Mouse (Mus musculus): Measurements from ENCODE around the gene Pbxip1.
"Not testable (repeated sequence)": the region's sequence is repeated elsewhere in the genome, so short reads cannot be mapped to it uniquely, and the experiment has no call there.

Gene Pbxip1

GRCm38 (mm10) chr3:89409701-89410100 lies 26.8 kb upstream of the Pbxip1 start:
- DNase-seq (ENCODE audit: low spot score in 2 of 2), result no peak

GRCm38 (mm10) chr3:89410864-89411263 lies 25.6 kb upstream of the Pbxip1 start:
- DNase-seq (ENCODE audit: low spot score in 2 of 2), result no peak

- DNase-seq (ENCODE audit: low spot score in 2 of 2), result peak; percentile 99 to 100
Observed at GRCm38 (mm10) chr3:89411490-89412393, 24.8 kb upstream of the Pbxip1 start, which contains the start of gene Flad1. TSS of gene Flad1 (minus strand) at chr3:89411870.

- DNase-seq (ENCODE audit: low spot score in 2 of 2), result no peak
Observed at GRCm38 (mm10) chr3:89416158-89416557, 20.3 kb upstream of the Pbxip1 start.

- DNase-seq (ENCODE audit: low spot score in 2 of 2), result no peak
Observed at GRCm38 (mm10) chr3:89417131-89417530, 19.4 kb upstream of the Pbxip1 start.

GRCm38 (mm10) chr3:89417840-89418169 lies 18.7 kb upstream of the Pbxip1 start:
- no peak for DNase-seq (ENCODE audit: low spot score in 2 of 2)

- peak; percentile 98 to 99 for DNase-seq (ENCODE audit: low spot score in 2 of 2)
Observed at GRCm38 (mm10) chr3:89418170-89418860, 18.2 kb upstream of the Pbxip1 start, which contains the start of the genes Cks1b and Shc1. TSS of gene Cks1b (minus strand) at chr3:89418383. TSS of gene Shc1 (plus strand) at chr3:89418443.

- peak; percentile 83 to 87 for DNase-seq (ENCODE audit: low spot score in 2 of 2)
Observed at GRCm38 (mm10) chr3:89418861-89419250, 17.6 kb upstream of the Pbxip1 start.

GRCm38 (mm10) chr3:89419571-89419970 lies 16.9 kb upstream of the Pbxip1 start:
- DNase-seq (ENCODE audit: low spot score in 2 of 2), result peak; percentile 81 to 83

- DNase-seq (ENCODE audit: low spot score in 2 of 2), result no peak
Observed at GRCm38 (mm10) chr3:89419981-89420380, 16.5 kb upstream of the Pbxip1 start.

GRCm38 (mm10) chr3:89420421-89420820 lies 16.1 kb upstream of the Pbxip1 start:
- DNase-seq (ENCODE audit: low spot score in 2 of 2), result no peak

- peak; percentile 91 to 94 for DNase-seq (ENCODE audit: low spot score in 2 of 2)
Observed at GRCm38 (mm10) chr3:89421002-89421774, 15.3 kb upstream of the Pbxip1 start.

GRCm38 (mm10) chr3:89421810-89422473 lies 14.6 kb upstream of the Pbxip1 start:
- DNase-seq (ENCODE audit: low spot score in 2 of 2), result peak in 1 of 2 experiments; percentile 29

- DNase-seq (ENCODE audit: low spot score in 2 of 2), result no peak
Observed at GRCm38 (mm10) chr3:89422556-89423205, 13.8 kb upstream of the Pbxip1 start.

- no peak for DNase-seq (ENCODE audit: low spot score in 2 of 2)
Observed at GRCm38 (mm10) chr3:89424416-89425140, 11.9 kb upstream of the Pbxip1 start.

GRCm38 (mm10) chr3:89425141-89425525 lies 11.4 kb upstream of the Pbxip1 start:
- DNase-seq (ENCODE audit: low spot score in 2 of 2), result no peak

GRCm38 (mm10) chr3:89425876-89426275 lies 10.6 kb upstream of the Pbxip1 start:
- DNase-seq (ENCODE audit: low spot score in 2 of 2), result no peak

GRCm38 (mm10) chr3:89429021-89429420 lies 7.5 kb upstream of the Pbxip1 start:
- not testable (repeated sequence) for DNase-seq (ENCODE audit: low spot score in 2 of 2)

- peak; percentile 97 to 98 for DNase-seq (ENCODE audit: low spot score in 2 of 2)
Observed at GRCm38 (mm10) chr3:89430171-89431159, 6.0 kb upstream of the Pbxip1 start, which contains the start of gene Pygo2. TSS of gene Pygo2 (plus strand) at chr3:89430214.

Data from heart, adult 9 months (tissue).